Mouse (Mus musculus): ENCODE measurements around the gene Gm20807. TPM values are rescaled to one million over a fixed set of nuclear protein-coding genes. Genes with fewer than 3 reads are reported as not detected.
"Not testable (repeated sequence)": the region's sequence is repeated elsewhere in the genome, so short reads cannot be mapped to it uniquely, and the experiment has no call there.

The Gm20807 gene
- total RNA-seq (2014; fragmentation: Nextera tagmentation), result not detected in 2 replicates
- total RNA-seq (2017), result not detected in 2 replicates

DNA sequence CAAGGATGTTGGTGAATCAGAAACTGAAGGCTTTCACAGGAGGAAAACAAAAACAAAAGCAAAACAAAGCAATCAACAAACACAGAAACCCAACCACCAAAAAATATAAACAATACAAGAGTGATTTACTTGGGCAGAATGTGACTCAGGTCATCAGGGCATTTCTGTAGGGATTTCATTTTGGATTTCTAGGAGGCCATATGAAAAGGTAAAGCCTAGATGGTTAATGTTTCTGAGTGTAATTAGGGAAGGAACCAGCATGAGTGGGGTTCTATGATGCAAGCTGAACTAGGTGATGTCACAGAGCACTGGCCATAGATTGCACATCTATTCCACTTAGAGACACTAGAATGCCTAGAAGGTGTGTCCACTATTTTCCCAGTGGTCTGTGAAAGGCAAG lies at the start of gene Gm20807:
TSS of gene Gm20807 (plus strand) at position 301 of the 400 bp plus-strand sequence.
- not testable (repeated sequence) for ATAC-seq (replicated peaks; ENCODE audit: poor library complexity, severe bottlenecking)

Other genes with a start within 250 kb of the Gm20807 start
- gene Gm21891, start 90.6 kb downstream of the Gm20807 start, total RNA-seq (2014; fragmentation: Nextera tagmentation), result not detected in 2 replicates
- gene Gm21891, start 90.6 kb downstream of the Gm20807 start, total RNA-seq (2017), result not detected in 2 replicates
- gene Gm21425, start 119.1 kb downstream of the Gm20807 start, total RNA-seq (2014; fragmentation: Nextera tagmentation), result not detected in 2 replicates
- gene Gm21425, start 119.1 kb downstream of the Gm20807 start, total RNA-seq (2017), result not detected in 2 replicates
- gene Gm21828, start 181.0 kb downstream of the Gm20807 start, total RNA-seq (2014; fragmentation: Nextera tagmentation), result not detected in 2 replicates
- not detected in 2 replicates for gene Gm21828, start 181.0 kb downstream of the Gm20807 start, total RNA-seq (2017)
- gene Gm21440, start 209.5 kb downstream of the Gm20807 start, total RNA-seq (2014; fragmentation: Nextera tagmentation), result not detected in 2 replicates
- gene Gm21440, start 209.5 kb downstream of the Gm20807 start, total RNA-seq (2017), result not detected in 2 replicates
- not detected in 2 replicates for gene Gm21454, start 209.6 kb downstream of the Gm20807 start, total RNA-seq (2014; fragmentation: Nextera tagmentation)
- gene Gm21454, start 209.6 kb downstream of the Gm20807 start, total RNA-seq (2017), result not detected in 2 replicates